Mouse (Mus musculus): ENCODE measurements at regions not wholly inside any gene's neighbourhood (a gene's known extent, or its start where the extent isn't known, plus 50 kb on each side); places are given as distances from the start of the nearest gene placed in this dataset.

DNA sequence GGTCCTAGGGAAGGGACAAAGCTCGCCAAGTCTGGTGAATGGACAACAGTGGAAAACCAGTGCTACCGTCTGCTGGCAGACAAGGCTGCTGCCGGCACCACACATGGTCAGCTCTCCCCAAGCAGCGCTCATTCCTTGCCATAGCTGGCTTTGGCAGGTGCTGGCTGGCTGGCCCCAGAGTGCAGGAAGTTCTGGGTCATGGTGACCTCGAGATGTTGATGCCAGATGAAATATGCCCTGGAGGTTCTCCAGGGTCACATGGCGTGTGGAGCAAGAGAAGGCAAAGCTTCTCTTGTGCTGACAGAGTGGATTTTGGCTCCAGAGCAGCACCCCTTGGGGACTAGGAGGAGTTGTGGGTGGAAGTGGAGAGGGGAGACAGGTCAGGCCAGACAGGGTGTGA, 66.1 kb upstream of the Tprg start:
- Histone ChIP-seq H3K9ac (replicated peaks) (no peak overlapping the region), H3K4me3 (ENCODE audit: insufficient read depth in 1 of 2, low read depth in 2 of 2, low read length in 2 of 2) (no peak overlapping the region), H3K27me3 (ENCODE audit: control insufficient read depth, insufficient read depth, low read length) (no peaks in the 10 kb centered on the region), H3K27ac (no peak overlapping the region), H3K4me1 (replicated peaks; ENCODE audit: control insufficient read depth in 2 of 2, insufficient read depth in 2 of 2, low read length in 1 of 2) (no peaks in the 10 kb centered on the region), H3K9me3 (ENCODE audit: control insufficient read depth, low read length) (no peaks in the 10 kb centered on the region), H3K4me2 (ENCODE audit: low read depth) (no peak overlapping the region), H3K36me3 (replicated peaks; ENCODE audit: control insufficient read depth, insufficient read depth, low read depth) (no peaks in the 10 kb centered on the region)
- DNase-seq (ENCODE audit: low read depth in 3 of 3, low spot score in 3 of 3) (no peak), ATAC-seq (ENCODE audit: insufficient read depth) (no peak)
- 57% methylated on average over 6 of the region's 6 CpGs for WGBS (ENCODE audit: insufficient replicate concordance)
- TF ChIP-seq EP300 (IDR thresholded peaks at IDR 0.05; ENCODE audit: low read depth) (no peak), CTCF (IDR thresholded peaks at IDR 0.05; ENCODE audit: low read depth) (no peak)

DNA sequence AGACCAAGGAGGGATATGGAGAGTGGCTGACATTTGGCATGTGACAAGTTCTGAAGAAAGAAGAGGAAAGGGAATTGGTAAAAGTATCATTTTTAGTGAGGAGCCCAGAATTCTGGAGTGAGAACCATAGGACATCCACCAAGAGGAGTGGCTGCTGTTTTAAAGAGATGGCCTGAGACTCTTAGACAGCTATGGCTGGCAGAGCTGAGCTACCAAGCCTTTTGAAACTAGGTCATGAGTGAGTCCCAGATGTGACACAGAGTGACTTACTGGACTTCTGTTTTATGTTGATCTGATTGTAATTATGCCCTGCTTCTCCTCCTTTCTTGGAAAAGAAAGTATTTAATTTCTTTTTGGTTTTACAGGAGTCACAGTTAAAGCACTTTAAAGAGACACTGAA, 61.8 kb upstream of the Tprg start:
- Histone ChIP-seq H3K9ac (replicated peaks) (no peak overlapping the region), H3K36me3 (replicated peaks; ENCODE audit: control insufficient read depth, insufficient read depth, low read depth) (no peaks in the 10 kb centered on the region), H3K4me1 (replicated peaks; ENCODE audit: control insufficient read depth in 2 of 2, insufficient read depth in 2 of 2, low read length in 1 of 2) (no peaks in the 10 kb centered on the region), H3K9me3 (ENCODE audit: control insufficient read depth, low read length) (no peaks in the 10 kb centered on the region), H3K4me2 (ENCODE audit: low read depth) (no peak overlapping the region), H3K4me3 (ENCODE audit: insufficient read depth in 1 of 2, low read depth in 2 of 2, low read length in 2 of 2) (no peak overlapping the region), H3K27ac (no peak overlapping the region), H3K27me3 (ENCODE audit: control insufficient read depth, insufficient read depth, low read length) (no peaks in the 10 kb centered on the region)
- no peak for DNase-seq (ENCODE audit: low read depth in 3 of 3, low spot score in 3 of 3)
- ATAC-seq (ENCODE audit: insufficient read depth), result no peak
- no peak for TF ChIP-seq EP300 (IDR thresholded peaks at IDR 0.05; ENCODE audit: low read depth)
- TF ChIP-seq CTCF (IDR thresholded peaks at IDR 0.05; ENCODE audit: low read depth), result no peak
